Mouse (Mus musculus) E14TG2a.4 (cell line): ENCODE measurements around the gene Ddx19a.

ENCODE experiments used
- CTCF ChIP-seq: conservative IDR thresholded peaks from 2 replicates; pipeline ENCODE4 v1.5.1; 2014; ENCODE audit warnings: low read length
- NANOG ChIP-seq: IDR thresholded peaks from 2 replicates; pipeline ENCODE4 v1.6.1; 2014; ENCODE audit warnings: borderline replicate concordance, low read length, mixed read lengths

DNA sequence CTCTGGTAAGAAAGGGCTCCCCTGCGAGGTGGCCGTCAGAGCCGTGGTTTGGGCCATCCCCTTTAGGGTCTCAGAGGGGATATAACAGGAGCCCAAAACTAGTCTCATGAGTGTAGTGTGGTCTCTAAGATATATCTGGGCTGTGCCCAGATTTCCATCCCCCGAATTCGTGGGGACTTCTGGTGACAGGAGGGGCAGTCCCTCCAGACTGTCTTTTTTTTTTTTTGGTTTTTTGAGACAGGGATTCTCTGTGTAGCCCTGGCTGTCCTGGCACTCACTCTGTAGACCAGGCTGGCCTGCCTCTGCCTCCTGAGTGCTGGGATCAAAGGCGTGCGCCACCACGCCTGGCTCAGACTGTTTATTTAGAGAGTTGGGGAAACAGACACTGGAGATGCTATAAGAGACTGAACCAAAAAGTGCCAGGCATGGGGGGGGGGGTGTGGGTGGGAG, 71.9 kb downstream of the Ddx19a start:
- TF ChIP-seq CTCF, result no peak
- no peak for TF ChIP-seq NANOG
